Mouse (Mus musculus): ENCODE data around the gene Cd68.

Cd68 gene

DNA sequence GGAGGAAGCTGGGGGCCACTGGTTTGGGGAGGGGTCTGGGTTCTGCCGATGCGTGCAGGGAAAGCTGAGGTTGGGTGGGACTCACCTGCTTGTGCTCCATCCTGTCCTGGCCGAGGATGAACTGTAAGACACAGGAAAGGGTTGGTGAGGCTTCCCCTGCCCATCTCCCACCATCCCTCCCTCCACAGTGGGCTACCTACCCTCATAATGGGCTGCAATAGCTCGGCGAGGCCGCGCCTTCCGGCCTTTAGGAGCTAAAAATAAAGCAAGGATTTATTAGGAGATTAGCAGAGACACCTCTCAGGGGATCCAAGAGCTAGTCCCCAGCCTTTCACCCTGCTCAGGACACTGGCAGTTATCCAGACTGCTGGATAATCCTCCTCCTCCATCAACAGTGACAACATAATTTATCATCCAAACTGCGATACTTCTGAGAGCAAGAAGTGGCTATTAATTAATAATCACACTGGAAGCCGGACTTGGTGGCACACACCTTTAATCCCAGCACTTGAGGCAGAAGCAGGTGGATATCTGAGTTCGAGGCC, 27.5 kb upstream of the Cd68 start:
- no peak for DNase-seq

DNA sequence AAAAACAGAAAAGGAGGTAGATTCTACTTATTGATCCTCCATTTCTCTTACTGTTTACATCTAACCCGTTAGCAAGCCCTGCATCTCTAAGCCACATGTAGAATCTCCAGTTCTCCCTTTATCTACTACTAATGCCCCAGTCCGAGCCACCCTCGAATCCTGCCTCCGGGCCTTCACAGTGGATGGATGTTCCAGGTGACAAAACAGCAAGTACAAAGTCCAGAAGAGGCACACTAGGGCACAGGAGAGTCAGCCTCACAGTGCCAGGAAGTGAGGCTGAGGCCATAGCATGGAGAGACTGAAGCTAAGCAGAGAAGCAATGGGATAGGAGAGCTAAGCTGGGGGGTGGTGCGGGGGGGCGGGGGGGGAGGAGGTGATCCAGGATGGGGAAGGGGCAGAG, 26.9 kb upstream of the Cd68 start:
- no peak for DNase-seq

DNA sequence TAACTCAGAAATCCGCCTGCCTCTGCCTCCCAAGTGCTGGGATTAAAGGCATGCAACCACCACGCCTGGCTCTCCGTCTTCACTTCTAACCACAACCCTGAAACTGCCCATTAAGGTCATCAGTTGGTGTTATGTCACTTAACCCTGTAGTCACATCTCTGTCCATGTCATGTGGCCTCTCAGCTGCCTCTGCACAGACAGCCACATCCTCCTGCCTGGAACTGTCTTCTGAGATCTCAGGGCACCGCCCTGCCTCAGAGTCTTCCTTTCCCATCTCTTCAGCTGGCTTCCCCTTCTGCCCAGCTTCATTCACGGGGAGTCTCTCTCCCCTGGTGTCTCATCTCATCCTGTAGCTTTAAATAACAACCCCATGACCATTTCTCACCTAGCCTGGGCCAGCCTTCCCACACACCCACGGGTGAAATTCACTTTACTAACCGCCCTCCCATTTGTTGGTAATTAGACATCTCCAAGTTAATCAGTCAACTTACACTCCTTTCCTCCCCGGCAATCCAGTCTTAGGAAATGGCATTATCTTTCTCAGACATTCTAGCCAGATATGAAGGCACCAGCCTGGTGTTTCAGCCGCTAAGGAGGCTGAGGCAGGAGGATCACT, 26.4 kb upstream of the Cd68 start:
- DNase-seq: peak; percentile 35 to 38

DNA sequence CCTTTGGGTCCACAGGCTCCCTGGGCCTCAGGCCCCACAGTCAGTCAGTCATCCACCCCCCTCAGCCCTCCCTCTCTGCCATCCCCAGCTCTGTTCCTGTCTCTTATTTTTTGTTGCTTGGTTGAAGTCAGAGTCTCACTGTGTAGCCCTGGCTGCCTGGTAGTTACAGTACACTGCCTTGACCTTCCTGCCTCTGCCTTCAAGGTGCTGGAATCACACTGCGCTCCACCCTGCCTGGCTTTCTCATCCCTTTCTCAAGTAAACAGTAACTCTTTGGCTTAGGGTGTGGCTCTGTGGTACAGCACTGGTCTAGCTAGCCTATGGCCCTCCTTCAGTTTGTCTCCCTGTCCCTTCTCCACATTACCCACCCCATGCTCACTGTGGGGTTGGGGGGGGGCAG, 23.9 kb upstream of the Cd68 start:
- DNase-seq: no peak

DNA sequence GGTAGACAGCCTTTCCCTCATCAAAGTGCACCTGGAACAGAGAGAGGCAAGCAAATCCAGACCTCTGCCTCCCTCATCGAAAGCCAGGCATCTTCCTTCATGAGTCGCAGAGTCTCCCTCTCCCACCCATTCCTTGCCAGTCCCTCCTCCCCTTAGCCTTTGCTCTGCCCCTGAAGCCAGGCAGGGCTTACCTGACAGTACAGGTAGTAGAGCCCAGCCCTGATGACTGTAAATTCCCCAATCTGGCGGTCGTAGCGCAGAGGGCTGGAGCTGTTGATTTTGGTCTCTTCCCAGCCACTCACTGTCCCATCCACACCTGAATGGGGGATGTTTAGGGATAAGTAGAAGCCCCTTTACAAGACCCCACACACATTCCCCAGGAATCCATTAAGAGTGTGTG, 21.1 kb upstream of the Cd68 start:
- no peak for DNase-seq

DNA sequence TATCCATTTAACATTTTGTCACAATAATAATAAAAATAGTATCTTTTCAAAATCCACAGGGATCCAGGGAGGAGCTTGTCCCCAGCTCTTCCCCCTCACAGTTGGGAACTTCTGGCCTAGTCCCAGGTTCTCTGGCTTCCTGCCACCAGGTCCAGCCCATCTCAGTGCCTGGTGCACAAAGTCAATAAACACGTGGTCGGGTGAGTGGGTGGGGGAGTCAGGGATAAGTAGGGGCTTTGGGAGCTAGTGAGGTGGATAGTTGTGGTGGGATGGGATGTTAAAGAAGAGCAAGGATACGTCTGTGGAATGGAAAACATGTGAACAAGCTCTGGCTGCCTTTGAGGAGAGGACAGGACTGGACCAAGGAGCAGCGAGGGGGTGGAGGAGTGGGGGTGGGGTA, 20.4 kb upstream of the Cd68 start:
- DNase-seq: peak; percentile 84 to 88

DNA sequence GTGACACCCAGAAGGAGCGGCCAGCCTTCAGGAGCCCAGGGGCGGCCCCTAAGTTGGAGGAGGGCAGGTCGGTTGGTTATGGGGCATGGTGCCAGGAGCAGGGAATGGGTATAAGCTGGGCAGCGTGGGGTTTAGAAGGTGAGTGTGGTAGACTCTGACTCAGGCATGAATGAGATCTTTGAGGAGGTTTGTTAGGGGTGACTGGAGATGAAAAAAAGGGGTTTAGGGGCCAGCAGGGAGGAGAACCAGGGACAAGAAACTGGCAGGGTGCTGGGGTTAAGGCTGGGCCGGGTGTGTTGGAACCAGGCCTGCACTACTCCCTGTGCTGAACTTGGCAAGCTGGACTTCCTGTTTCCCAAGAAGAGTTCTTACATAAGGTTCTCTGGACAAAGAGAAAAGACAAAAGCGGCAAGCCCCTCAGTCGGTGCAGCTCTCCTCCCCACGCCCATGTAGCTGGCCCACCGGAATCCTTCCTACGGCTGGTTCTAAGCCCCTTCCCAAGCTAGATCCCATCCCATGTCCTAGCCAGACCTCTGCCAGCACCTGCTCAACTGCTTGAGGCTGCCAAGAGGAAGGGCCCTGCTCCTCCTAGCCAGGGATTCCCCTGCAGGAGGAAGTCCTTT, 19.7 kb upstream of the Cd68 start, which contains the start of gene Tnfsf13:
Gene Tnfsf13 (minus strand): TSS at position 259 of the 623 bp plus-strand sequence.
- DNase-seq: peak; percentile 82 to 89

DNA sequence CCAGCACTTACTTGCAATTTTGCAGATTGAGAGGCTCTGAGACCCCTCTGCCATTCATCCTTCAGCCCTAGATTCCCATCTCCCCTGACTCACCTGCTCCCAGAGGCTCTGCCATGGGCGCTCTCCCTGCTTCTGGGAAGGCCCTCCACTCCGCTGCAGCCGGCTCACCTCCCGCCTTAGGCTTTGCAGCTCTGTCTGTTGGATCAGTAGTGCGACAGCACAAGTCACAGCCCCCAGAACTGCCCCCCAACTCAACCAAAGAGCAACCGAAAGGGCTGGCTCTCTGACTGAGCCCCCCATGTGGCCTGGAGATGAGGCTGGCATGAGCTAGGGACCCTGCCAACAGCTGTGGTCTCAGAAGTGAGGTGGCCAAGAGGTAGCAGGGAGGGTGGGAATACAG, 19.0 kb upstream of the Cd68 start:
- no peak for DNase-seq

DNA sequence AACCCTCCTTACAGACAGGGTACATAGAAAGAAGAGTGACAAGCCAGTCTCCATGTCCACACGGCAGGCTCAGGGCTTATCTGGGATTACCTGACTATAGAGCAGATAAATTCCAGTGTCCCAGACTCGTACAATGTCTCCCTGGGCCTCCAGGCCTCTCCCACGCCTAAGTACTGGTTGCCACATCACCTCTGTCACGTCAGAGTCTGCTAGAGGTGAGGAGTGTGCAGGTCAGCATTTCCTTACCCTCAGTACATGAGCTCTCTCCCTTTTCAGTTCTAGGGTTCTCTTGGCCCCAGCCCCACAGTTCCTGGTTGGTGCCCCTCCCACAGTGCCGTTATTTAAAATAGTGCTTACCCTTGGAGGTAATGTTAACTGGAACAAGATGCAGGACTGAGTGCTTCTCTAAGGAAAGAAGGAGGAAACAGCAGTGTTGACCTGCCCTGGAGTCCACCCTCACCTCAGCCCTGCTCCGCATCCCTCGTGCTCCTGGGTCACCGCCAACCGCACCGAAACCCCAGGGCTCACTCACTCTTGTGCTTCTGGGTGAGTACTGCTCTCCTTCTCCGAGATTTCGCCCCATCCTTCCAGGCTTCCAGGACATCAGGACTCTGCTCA, 18.3 kb upstream of the Cd68 start:
- DNase-seq: peak; percentile 47 to 50

DNA sequence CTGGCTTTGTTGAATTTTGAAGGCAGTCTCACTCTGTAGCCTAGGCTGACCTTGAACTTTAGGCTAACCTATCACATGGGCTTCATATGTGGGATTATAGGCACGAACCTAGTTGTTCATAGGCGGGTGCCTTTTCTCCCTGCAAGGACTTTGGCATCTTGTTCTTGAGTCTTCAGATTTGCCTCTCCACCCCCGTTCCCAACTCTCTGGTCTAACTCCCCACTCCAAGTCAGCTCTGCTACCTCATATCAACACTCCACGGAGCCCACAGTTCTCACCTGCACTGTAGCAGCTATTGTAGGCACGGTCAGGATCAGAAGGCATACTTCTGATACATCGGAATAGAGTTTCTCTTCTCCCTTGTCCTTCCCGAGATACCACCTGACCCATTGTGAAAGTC, 17.6 kb upstream of the Cd68 start:
- DNase-seq: no peak

DNA sequence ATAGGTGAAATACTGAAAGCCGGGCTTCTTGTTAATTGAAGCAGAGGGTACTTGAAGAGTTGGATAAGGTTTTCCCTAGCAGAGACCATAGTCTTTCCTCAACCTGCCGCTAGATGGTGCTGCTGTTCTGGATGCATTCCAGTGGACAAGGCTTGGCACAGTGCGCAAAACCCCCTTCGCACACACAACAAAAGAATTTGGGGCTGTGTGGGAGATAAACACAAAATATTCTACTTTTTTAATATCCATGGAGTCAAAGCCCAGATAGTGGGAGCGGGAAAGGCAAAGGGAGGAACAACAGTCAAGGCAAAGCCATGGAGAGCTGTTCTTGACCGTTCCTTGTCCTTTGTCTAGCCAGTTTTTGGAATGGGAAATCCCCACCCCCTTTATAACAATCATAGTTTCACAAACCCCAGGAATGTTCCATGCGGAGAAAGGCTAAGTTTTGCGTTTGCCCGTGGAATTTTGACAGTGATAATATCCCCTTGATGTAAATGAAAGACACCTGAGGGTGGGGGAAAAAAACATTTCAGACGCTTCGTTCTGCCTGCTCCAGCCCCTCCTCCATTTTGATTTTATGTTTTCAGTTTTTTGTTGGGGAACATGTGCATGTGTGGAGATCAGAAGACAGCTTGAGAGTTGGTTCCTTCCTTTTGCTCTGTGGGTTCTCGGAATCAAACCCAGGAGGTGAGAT, 17.0 kb upstream of the Cd68 start:
- DNase-seq: peak; percentile 89 to 95

DNA sequence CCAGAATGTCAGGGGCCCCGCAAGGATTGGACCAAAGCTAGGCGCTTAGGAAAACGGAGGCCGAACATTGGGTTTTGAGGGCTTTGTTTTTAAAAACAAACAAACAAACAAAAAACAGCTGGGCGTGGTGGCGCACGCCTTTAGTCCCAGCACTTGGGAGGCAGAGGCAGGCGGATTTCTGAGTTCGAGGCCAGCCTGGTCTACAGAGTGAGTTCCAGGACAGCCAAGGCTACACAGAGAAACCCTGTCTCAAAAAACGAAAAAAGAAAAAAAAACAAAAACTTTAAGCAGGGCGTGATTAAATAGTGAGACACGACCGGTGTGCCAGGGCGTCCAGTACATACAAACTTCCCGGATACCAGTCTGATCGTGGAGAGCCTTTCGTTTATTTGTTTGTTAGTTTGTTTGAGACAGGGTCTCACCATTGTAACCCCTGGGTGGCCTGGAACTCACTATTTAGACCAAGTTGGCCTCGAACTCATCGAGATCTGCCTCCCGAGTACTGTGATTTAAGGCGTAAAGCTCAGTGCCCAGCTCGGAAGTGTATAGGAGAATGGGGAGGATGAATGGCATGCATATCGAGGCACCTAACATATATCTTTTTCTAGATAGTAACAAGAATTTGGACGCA, 16.4 kb upstream of the Cd68 start:
- no peak for DNase-seq

DNA sequence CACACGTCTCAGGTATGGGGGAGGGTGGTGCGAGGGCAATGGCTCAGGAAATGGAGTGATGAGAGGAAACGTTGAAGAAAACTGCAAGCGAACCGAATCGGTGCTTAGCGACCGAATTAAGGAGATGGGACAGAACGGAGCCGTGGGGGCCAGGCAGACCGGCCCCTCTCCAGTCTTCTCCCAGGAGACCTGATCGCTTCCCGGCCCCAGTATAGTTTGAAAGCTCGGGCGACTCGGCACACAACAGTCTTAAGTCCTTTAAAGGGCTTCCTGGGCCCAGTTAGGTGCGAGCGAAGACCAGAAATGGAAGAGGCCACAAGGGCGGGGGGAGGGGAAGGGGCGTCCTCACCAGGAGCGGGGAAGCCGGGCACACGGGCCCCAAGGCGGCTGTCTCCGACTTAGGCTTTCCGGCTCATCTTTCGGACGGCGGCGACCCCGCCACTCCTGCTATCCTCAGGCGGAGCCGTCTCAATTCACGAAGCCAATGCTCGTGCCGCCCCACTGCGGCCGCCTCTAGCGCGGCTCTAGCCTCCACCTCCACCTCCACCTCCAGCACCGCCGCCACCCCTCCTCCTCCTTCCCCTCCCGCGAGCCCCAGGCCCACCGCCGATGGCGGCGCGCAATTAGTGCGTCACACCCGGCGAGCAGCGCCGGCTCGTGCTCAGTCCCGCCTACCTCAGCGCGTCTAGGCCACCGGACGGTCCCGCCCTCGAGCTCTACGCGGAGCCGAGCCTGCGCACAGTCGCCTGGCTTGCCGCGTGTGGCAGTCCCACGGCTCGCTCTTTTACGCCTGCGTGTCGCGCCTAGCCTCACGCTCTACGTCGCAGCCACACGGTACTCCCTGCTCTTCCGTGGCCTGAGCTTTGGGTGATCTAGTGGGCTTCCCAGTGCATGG, 15.6 kb upstream of the Cd68 start, which contains the start of gene Senp3:
Gene Senp3 (minus strand): TSS at position 771 of the 895 bp plus-strand sequence.
- DNase-seq: peak; percentile 97 to 99

DNA sequence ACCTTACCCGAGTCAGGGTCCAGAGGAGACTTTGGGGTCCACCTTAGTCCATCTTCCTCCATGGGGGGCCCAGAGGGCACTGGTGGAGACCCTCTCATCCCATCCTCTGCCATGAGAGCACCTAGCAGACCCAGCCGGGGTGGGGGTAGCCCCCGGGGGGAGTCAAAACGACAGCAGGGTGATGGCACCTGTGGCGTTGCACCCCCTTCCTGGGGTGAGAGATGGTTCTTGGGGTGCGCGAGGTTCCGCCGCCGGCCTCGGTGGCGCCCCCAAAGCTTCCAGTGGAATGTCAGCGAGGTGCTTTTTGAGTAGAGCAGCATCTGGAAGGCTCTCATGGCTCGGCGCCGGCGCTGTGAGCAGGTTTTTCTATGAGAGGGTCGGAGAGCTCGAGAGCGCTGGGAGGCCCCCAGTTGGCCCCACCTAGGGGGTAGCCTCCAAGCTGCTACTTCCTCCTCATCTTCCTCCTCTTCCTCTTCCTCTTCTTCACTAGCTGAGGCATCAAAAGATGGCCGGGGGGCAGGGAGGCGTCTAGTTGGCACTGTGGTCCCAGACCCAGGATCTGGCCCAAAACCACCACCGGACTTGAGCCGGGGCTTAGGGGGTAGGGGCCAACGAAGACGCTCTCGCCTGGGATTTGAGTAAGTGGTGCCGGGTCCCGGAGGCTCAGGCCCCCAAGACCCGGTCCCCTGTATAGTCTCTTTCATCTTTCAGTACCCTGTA, 14.3 kb upstream of the Cd68 start:
- DNase-seq: no peak

DNA sequence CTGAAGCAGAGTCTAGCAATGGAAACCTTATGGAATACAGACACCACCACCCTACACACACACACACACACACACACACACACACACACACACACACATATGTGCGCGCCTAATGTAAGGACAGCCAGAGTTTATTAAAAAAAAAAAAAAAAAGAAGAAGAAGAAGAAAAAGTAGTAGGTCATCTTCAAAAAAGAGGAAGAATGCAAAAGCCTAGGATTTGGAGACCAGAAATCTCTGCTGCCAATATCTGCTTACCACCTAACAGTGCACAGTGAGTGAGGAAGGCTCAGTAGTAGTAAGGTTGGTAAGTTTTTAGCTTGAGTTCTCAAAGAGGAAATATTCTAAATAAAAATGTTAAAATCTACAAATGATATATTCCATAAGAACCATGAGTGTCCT, 13.2 kb upstream of the Cd68 start:
- no peak for DNase-seq

DNA sequence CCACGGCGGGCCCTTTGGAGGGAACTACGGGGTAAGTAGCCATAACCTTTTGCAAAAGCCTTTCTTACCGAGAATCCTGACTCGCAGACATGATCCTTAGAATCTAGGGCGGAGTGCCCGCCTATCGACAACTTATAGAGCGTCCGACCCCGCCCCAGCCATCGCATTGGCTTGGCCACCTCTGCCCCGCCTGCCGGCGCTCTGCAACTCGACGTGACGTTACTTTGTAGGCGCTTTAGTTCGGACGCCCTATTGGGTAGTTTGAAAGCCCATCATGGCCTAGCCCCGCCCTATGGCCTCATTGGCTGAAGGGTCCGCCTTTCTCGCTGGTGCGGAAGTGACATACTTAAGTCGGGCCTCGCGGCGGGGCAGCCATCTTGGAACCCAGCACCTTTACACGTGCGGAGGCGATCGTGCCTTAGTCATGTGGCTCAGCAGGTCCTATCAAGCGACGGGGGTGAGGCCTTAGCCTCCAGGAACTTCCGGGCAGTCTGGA, 6.3 kb upstream of the Cd68 start, which contains the start of gene Eif4a1:
Gene Eif4a1 (minus strand): TSS at position 213 of the 496 bp plus-strand sequence.
- DNase-seq: peak; percentile 100

DNA sequence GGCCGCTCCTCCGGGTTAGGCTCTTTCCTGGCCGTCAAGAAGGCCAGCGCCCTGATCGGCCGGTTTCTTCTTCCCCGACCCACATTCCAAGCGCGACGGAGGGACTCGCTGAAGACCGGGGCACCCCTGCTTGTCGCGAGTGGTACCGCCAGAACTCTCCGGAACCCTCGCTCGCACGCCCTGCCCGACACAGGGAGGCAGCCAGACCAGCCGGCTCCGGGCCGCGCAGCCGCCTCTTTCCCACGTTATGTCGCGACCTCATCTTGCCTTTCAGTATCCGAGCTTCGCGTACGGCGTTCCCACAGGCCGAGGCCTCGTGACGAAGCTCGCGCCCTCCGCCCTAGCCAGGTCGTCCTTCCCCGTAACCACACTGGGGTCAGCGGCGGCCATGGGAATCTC, 5.8 kb upstream of the Cd68 start:
- DNase-seq: no peak

DNA sequence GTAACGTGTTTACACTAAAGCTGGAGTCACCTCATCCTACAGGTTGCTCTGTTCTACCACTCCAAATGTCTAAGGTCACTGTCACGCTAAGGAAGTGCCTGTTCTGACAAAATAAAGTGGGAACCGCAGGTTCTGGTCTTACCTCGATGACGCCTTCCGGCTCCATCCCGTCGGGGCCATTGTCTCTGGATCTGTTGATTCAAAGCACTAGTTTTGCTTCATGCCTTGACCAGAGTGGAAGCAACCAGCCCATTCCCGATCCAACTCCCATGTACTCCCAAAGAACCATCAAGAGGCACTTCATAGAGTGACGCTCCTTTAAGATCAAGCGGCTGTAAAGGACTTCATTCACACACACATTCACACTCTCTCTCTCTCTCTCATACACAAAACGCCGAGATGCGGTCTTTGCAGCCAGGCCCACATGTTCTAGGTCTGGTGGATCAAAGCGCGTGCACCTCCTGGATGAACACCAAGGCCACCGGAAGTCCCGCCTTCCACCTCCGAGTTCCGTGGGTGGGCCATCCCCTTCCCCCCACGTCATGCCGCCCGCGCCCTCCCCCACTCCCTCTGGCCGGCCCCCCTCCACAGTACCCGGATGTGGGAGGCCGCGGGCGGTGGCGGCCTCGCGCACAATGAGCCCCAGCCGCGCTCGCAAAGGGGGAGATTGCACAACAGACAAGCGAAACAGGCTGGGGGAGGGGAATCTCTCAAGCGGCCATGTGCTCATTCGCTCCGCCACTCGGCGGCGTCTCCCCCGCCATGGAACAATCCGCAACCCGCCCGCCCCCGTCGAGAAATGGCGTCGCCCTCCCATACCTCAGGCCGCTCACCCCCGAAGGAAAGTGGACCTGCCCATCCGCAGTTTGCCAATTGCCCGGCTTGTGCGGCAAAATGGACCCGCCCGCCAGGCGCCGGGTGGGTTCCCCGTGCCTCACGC, 5.1 kb upstream of the Cd68 start:
- peak; percentile 96 to 98 for DNase-seq

DNA sequence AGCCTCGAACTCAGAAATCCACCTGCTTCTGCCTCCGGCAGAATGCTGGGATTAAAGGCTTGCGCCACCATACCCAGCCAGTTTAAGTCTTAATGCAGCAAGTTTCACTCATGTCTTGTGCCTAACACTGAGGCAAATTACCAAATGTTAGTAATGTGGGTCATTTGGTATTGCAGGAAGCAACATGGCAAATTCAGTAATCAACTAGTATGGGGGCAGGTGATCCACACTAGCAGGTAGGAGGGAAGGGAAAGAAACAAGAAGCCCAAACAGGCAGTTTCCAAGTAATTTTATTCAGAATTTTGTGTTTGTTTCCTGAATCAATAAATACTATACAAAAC, 682 bp upstream of the Cd68 start:
- DNase-seq: no peak

DNA sequence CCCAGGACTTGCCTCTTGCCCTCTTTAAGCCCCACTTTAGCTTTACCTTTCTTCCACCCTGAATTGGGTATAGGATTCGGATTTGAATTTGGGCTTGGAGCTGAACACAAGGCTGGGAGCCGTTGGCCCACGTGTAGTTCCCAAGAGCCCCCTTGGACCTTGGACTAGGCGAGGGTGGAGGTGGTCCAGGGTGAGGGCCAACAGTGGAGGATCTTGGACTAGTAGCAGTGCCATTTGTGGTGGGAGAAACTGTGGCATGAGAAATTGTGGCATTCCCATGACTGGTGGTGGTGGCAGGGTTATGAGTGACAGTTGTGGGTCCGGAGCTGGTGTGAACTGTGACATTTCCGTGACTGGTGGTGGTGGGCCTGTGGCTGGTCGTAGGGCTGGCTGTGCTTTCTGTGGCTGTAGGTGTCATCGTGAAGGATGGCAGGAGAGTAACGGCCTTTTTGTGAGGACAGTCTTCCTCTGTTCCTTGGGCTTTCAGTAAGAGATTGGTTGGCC, 444 bp downstream of the Cd68 start:
- peak; percentile 16 to 26 for DNase-seq
